Comparison of ENCODE assay signal across 26 mouse cellular contexts in the genomic region with DNA sequence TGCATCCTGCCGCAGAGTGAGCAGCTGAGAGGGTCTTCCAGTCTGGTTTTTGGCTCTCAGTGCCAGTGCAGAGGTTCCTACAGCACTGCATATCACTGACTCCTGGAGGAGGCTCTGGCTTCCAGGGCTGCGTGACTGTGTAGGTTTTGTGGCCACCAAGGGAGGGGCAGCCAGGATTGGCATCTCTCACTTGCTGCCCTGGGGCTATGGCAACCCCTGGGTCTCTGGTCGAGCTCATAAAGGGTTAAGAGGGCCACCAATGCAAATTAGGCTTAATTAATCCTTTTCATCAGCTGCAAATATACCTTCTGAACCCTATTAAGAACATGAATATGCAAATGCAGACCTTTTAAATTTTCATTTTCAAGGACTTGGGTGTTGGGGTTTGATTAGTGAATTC.
DNase-seq lines count a peak whose midpoint lies in the region; ATAC-seq and TF ChIP-seq lines count a peak whose summit lies in the region.
"Had no signal": no experiment of that assay in that cellular context is flagged by ENCODE, and none has a peak within 500 bp of the region (broad histone marks: within the 10 kb centered on the region; RNA-seq: fewer than 3 reads in every experiment).

No protein-coding gene starts in this region.

- 25% methylated on average over 3 of the region's 3 CpGs for WGBS in forebrain, embryonic 16.5 days
- WGBS in forebrain, embryonic 15.5 days, result 16% methylated on average over 3 of the region's 3 CpGs
- WGBS in midbrain, embryonic 13.5 days, result 49% methylated on average over 3 of the region's 3 CpGs
- 64% methylated on average over 3 of the region's 3 CpGs for WGBS in midbrain, embryonic 10.5 days
- WGBS in intestine, embryonic 16.5 days, result 61% methylated on average over 3 of the region's 3 CpGs

- no peaks in the 10 kb centered on the region for H3K27me3 ChIP-seq in forebrain, embryonic 16.5 days (replicated peaks; ENCODE audit: control insufficient read depth, insufficient read depth, low read length)
- no peaks in the 10 kb centered on the region for H3K27me3 ChIP-seq in forebrain, embryonic 15.5 days
- peaks cover 43% of the 10 kb centered on the region for H3K27me3 ChIP-seq in midbrain, embryonic 13.5 days
- peaks cover 34% of the 10 kb centered on the region for H3K27me3 ChIP-seq in midbrain, embryonic 10.5 days (ENCODE audit: low read depth, poor library complexity, severe bottlenecking)
- no peaks in the 10 kb centered on the region for H3K27me3 ChIP-seq in ES-Bruce4 (ENCODE audit: control insufficient read depth, insufficient read depth, low read length, poor library complexity, severe bottlenecking)
- H3K27me3 ChIP-seq in intestine, embryonic 16.5 days (replicated peaks; ENCODE audit: control insufficient read depth, insufficient read depth, low read length), result no peaks in the 10 kb centered on the region
- H3K27me3 ChIP-seq: forebrain, embryonic 12.5 days; heart, embryonic 13.5 days; hindbrain, embryonic 13.5 days; intestine, embryonic 15.5 days; Patski had no signal

- TF ChIP-seq CTCF in ES-Bruce4 (IDR thresholded peaks at IDR 0.05; ENCODE audit: low read depth, low read length), result no peak

- H3K27ac ChIP-seq in forebrain, embryonic 16.5 days (ENCODE audit: low read length), result no peak overlapping the region
- no peak overlapping the region for H3K27ac ChIP-seq in forebrain, embryonic 15.5 days (replicated peaks)
- no peak overlapping the region for H3K27ac ChIP-seq in midbrain, embryonic 13.5 days
- H3K27ac ChIP-seq in midbrain, embryonic 10.5 days (replicated peaks), result no peak overlapping the region
- no peak overlapping the region for H3K27ac ChIP-seq in ES-Bruce4 (ENCODE audit: insufficient read depth, low read length)
- H3K27ac ChIP-seq in intestine, embryonic 16.5 days (ENCODE audit: low read length), result no peak overlapping the region
- H3K27ac ChIP-seq: forebrain, embryonic 12.5 days; heart, adult 2 months; heart, embryonic 10.5 days; heart, embryonic 13.5 days; hindbrain, embryonic 13.5 days; intestine, embryonic 15.5 days had no signal

- no peak for TF ChIP-seq EP300 in ES-Bruce4 (IDR thresholded peaks at IDR 0.05; ENCODE audit: insufficient read depth, low read depth, low read length)

- no peak overlapping the region for H3K9ac ChIP-seq in forebrain, embryonic 16.5 days (replicated peaks; ENCODE audit: low read depth, low read length)
- H3K9ac ChIP-seq in forebrain, embryonic 15.5 days (replicated peaks), result no peak overlapping the region
- H3K9ac ChIP-seq in midbrain, embryonic 13.5 days (replicated peaks), result no peak overlapping the region
- no peak overlapping the region for H3K9ac ChIP-seq in ES-Bruce4 (ENCODE audit: low read depth, poor library complexity, severe bottlenecking)
- no peak overlapping the region for H3K9ac ChIP-seq in intestine, embryonic 16.5 days (ENCODE audit: low read depth, low read length)
- H3K9ac ChIP-seq: forebrain, embryonic 12.5 days; heart, embryonic 13.5 days; hindbrain, embryonic 13.5 days; intestine, embryonic 15.5 days had no signal

- no peak overlapping the region for H3K4me3 ChIP-seq in forebrain, embryonic 16.5 days (replicated peaks; ENCODE audit: low read length)
- no peak overlapping the region for H3K4me3 ChIP-seq in forebrain, embryonic 15.5 days
- no peak overlapping the region for H3K4me3 ChIP-seq in midbrain, embryonic 13.5 days (replicated peaks)
- H3K4me3 ChIP-seq in midbrain, embryonic 10.5 days, result no peak overlapping the region
- peak overlapping the region; percentile 25; the same call in 1 of the 2 replicates for H3K4me3 ChIP-seq in ES-Bruce4 (ENCODE audit: low read depth, low read length)
- no peak overlapping the region for H3K4me3 ChIP-seq in intestine, embryonic 16.5 days (ENCODE audit: low read length)
- H3K4me3 ChIP-seq: forebrain, embryonic 12.5 days; heart, adult 2 months; heart, embryonic 10.5 days; heart, embryonic 13.5 days; hindbrain, embryonic 13.5 days; intestine, embryonic 15.5 days had no signal

- 0 out of 2 replicates have a peak, but pooled peaks have one; percentile 31 for ATAC-seq in forebrain, embryonic 16.5 days
- no peak for ATAC-seq in forebrain, embryonic 15.5 days (replicated peaks)
- ATAC-seq in midbrain, embryonic 13.5 days, result peak; percentile 27; the same call in 1 of the 2 replicates
- no peak for ATAC-seq in intestine, embryonic 16.5 days
- ATAC-seq: CD4-positive, CD25-positive, alpha-beta regulatory T cell, adult 4 months; hindbrain, embryonic 16.5 days; intestine, embryonic 15.5 days; Patski had no signal

- no peaks in the 10 kb centered on the region for H3K36me3 ChIP-seq in forebrain, embryonic 16.5 days (ENCODE audit: control insufficient read depth, insufficient read depth)
- H3K36me3 ChIP-seq in forebrain, embryonic 15.5 days, result no peaks in the 10 kb centered on the region
- no peaks in the 10 kb centered on the region for H3K36me3 ChIP-seq in midbrain, embryonic 13.5 days
- 0 out of 2 replicates have a peak, but pooled peaks cover 3% of the 10 kb centered on the region for H3K36me3 ChIP-seq in midbrain, embryonic 10.5 days
- H3K36me3 ChIP-seq in ES-Bruce4 (ENCODE audit: control insufficient read depth, insufficient read depth, low read length, poor library complexity, severe bottlenecking), result no peaks in the 10 kb centered on the region
- H3K36me3 ChIP-seq in intestine, embryonic 16.5 days (ENCODE audit: control insufficient read depth, insufficient read depth, low read length), result no peaks in the 10 kb centered on the region
- H3K36me3 ChIP-seq: forebrain, embryonic 12.5 days; heart, embryonic 13.5 days; hindbrain, embryonic 13.5 days; intestine, embryonic 15.5 days had no signal

- no peaks in the 10 kb centered on the region for H3K9me3 ChIP-seq in forebrain, embryonic 16.5 days (ENCODE audit: control insufficient read depth, low read length)
- no peaks in the 10 kb centered on the region for H3K9me3 ChIP-seq in forebrain, embryonic 15.5 days
- no peaks in the 10 kb centered on the region for H3K9me3 ChIP-seq in midbrain, embryonic 13.5 days
- no peaks in the 10 kb centered on the region for H3K9me3 ChIP-seq in midbrain, embryonic 10.5 days (replicated peaks)
- H3K9me3 ChIP-seq in ES-Bruce4 (replicated peaks; ENCODE audit: control insufficient read depth, insufficient read depth, low read length, poor library complexity, severe bottlenecking), result no peaks in the 10 kb centered on the region
- H3K9me3 ChIP-seq in intestine, embryonic 16.5 days (ENCODE audit: control insufficient read depth, low read length), result no peaks in the 10 kb centered on the region
- H3K9me3 ChIP-seq: forebrain, embryonic 12.5 days; heart, embryonic 10.5 days; heart, embryonic 13.5 days; hindbrain, embryonic 13.5 days; intestine, embryonic 15.5 days had no signal

- TF ChIP-seq POLR2A in ES-Bruce4 (IDR thresholded peaks at IDR 0.05; ENCODE audit: insufficient read depth, low read length), result no peak

- H3K4me1 ChIP-seq in forebrain, embryonic 16.5 days (replicated peaks; ENCODE audit: control insufficient read depth, insufficient read depth, low read length), result peaks cover 10% of the 10 kb centered on the region
- peaks cover 13% of the 10 kb centered on the region for H3K4me1 ChIP-seq in forebrain, embryonic 15.5 days
- peaks cover 14% of the 10 kb centered on the region for H3K4me1 ChIP-seq in midbrain, embryonic 13.5 days (replicated peaks)
- peaks cover 3% of the 10 kb centered on the region for H3K4me1 ChIP-seq in midbrain, embryonic 10.5 days
- no peaks in the 10 kb centered on the region for H3K4me1 ChIP-seq in ES-Bruce4 (ENCODE audit: control insufficient read depth, insufficient read depth, low read length)
- no peaks in the 10 kb centered on the region for H3K4me1 ChIP-seq in intestine, embryonic 16.5 days (ENCODE audit: control insufficient read depth, insufficient read depth, low read length)
- H3K4me1 ChIP-seq: intestine, embryonic 15.5 days had no signal

- H3K4me2 ChIP-seq in forebrain, embryonic 16.5 days (ENCODE audit: low read length), result no peak overlapping the region
- H3K4me2 ChIP-seq in forebrain, embryonic 15.5 days (replicated peaks), result no peak overlapping the region
- H3K4me2 ChIP-seq in midbrain, embryonic 13.5 days (replicated peaks), result no peak overlapping the region
- no peak overlapping the region for H3K4me2 ChIP-seq in intestine, embryonic 16.5 days (ENCODE audit: low read depth, low read length)
- H3K4me2 ChIP-seq: forebrain, embryonic 12.5 days; heart, embryonic 13.5 days; hindbrain, embryonic 13.5 days; intestine, embryonic 15.5 days had no signal

- DNase-seq in midbrain, embryonic 10.5 days (ENCODE audit: low spot score), result no peak
- DNase-seq in ZHBTc4 (ENCODE audit: low read depth, low spot score), result peak; percentile 15
- no peak for DNase-seq in kidney, adult 8-10 months
- DNase-seq: adrenal gland, adult 2 months; adrenal gland, postnatal 14 days; cerebellum, adult 11-12 months; cerebellum, adult 8-10 months; cerebellum, postnatal 10 days; gastrocnemius, postnatal 10 days; gastrocnemius, postnatal 36 days; heart, adult 2 months; heart, postnatal 14 days; heart, postnatal 4 days had no signal

Comparison
In these comparisons a context has a peak if more than half of its experiments do, and no peak if none do; other contexts are left out.
1. ATAC-seq: peak in forebrain, embryonic 16.5 days (single experiment) and midbrain, embryonic 13.5 days (single experiment); none in forebrain, embryonic 15.5 days (single experiment) and intestine, embryonic 16.5 days (single experiment).